Mouse (Mus musculus) bone marrow macrophage, adult 2 months (primary cell): ENCODE measurements around the gene Gdf15.

Experiments
- CTCF ChIP-seq: IDR thresholded peaks from 2 replicates; pipeline ENCODE4 v1.5.1; 2012; ENCODE audit warnings: low read depth, mild to moderate bottlenecking, low read length, moderate library complexity
- POLR2A ChIP-seq: IDR thresholded peaks from 2 replicates; pipeline ENCODE4 v1.6.1; 2012; ENCODE audit warnings: mild to moderate bottlenecking, low read depth, low read length, borderline replicate concordance

- TF ChIP-seq POLR2A (no peak), CTCF (no peak)
Observed at GRCm38 (mm10) chr8:70591569-70591968, 40.7 kb downstream of the Gdf15 start.
